In the genomic region with DNA sequence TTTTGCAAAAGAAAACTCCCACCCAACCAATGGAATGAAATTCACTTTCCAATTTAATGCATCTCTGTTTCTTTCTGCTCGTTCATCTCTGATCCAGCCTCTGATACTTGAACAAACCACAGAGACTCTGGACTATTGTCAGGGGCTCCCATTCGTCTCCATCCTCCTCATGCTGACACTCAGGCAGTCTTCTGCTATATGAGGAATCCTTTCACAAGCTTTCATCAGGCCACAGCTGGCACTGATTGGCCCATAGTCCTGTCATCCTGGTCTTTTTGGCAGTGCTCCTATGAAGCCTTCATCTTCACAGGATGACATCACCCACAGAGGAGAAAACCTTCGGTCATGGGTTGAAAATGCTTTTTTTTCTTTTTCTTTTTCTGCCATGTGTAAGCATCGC, we compare ENCODE assay signal across 28 mouse cellular contexts. TPM values are rescaled to one million over a fixed set of nuclear protein-coding genes. Genes with fewer than 3 reads are reported as not detected.
"Had no signal": no experiment of that assay in that cellular context is flagged by ENCODE, and none has a peak within 500 bp of the region (broad histone marks: within the 10 kb centered on the region; RNA-seq: fewer than 3 reads in every experiment).

No protein-coding gene starts in this region.

- DNase-seq: kidney, adult 11 months; kidney, adult 8-10 months; kidney, postnatal 10 days; kidney, postnatal 36 days; left cerebral cortex, postnatal 4 days; liver, postnatal 0 days; lung, postnatal 10 days; lung, postnatal 36 days; right cerebral cortex, postnatal 25 days; thymus, adult 18-20 months; thymus, postnatal 36 days had no signal

- H3K4me1 ChIP-seq: midbrain, embryonic 12.5 days had no signal

- H3K4me3 ChIP-seq: kidney, embryonic 15.5 days; limb, embryonic 12.5 days; limb, embryonic 15.5 days; lung, embryonic 15.5 days; megakaryocyte, embryonic 14.5 days; midbrain, embryonic 12.5 days; midbrain, embryonic 15.5 days; neural tube, embryonic 13.5 days had no signal

RNA-seq across cellular contexts. Expression of a gene that starts 21.0 kb away (rescaled TPM):
- total RNA-seq: layer of hippocampus, adult 18-20 months; layer of hippocampus, postnatal 14 days; left cerebral cortex, postnatal 14 days; left cerebral cortex, postnatal 4 days had no signal
- polyA plus RNA-seq: limb, embryonic 12.5 days; limb, embryonic 15.5 days; liver, embryonic 11.5 days; midbrain, embryonic 12.5 days had no signal

RNA-seq across cellular contexts. Expression of a gene that starts 45.2 kb away (rescaled TPM):
- total RNA-seq: layer of hippocampus, adult 18-20 months; left cerebral cortex, adult 8-10 months had no signal
- polyA plus RNA-seq: kidney, embryonic 15.5 days; limb, embryonic 12.5 days; limb, embryonic 15.5 days; liver, embryonic 11.5 days; liver, embryonic 14.5 days; liver, postnatal 0 days; lung, embryonic 15.5 days; midbrain, embryonic 12.5 days; stomach, embryonic 16.5 days; urinary bladder, adult 2 months had no signal

RNA-seq across cellular contexts. Expression of a gene that starts 58.1 kb away (rescaled TPM):
- total RNA-seq: layer of hippocampus, adult 18-20 months; layer of hippocampus, postnatal 14 days; left cerebral cortex, postnatal 14 days; left cerebral cortex, postnatal 4 days had no signal
- polyA plus RNA-seq: kidney, embryonic 15.5 days; limb, embryonic 12.5 days; limb, embryonic 15.5 days; liver, embryonic 11.5 days; liver, embryonic 14.5 days; liver, postnatal 0 days; lung, embryonic 15.5 days; midbrain, embryonic 12.5 days; midbrain, embryonic 15.5 days; neural tube, embryonic 13.5 days; testis, adult 2 months had no signal

RNA-seq across cellular contexts. Expression of a gene that starts 58.1 kb away (rescaled TPM):
- total RNA-seq: layer of hippocampus, adult 18-20 months; layer of hippocampus, postnatal 14 days; left cerebral cortex, postnatal 14 days; left cerebral cortex, postnatal 4 days had no signal
- polyA plus RNA-seq: limb, embryonic 12.5 days; liver, embryonic 11.5 days; midbrain, embryonic 12.5 days; midbrain, embryonic 15.5 days; neural tube, embryonic 13.5 days; testis, adult 2 months had no signal
